Mouse (Mus musculus): ENCODE data around the gene Rps3a1.

- TF ChIP-seq CTCF (IDR thresholded peaks at IDR 0.05; ENCODE audit: low read depth, low read length) (no peak), POLR2A (IDR thresholded peaks at IDR 0.05; ENCODE audit: extremely low read depth, insufficient read depth, low read length) (no peak)
Observed at GRCm38 (mm10) chr3:86187736-86188389, 45.4 kb upstream of the Rps3a1 start.

Data from liver, adult 2 months (tissue).